ENCODE assay signal across 20 mouse cellular contexts in the genomic region with DNA sequence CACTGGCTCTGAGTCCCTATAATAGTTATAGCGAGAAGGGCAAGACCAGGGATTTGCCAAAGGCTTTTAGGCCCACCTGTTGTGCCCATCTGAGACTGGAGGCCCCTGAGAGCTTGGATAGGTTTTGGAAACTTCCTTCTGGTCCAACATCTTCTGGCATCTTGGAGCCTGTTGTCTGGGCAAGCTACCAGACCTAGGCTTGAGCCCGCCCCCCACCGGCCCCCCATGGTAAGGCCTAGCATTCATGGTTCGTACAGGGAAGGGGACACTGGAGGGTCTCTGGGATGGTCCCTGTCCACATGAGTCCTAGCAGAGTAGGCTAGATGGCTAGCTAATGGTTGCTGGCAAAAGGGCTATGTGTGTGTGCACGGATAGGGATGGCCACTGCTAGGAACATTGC. TPM values are rescaled to one million over a fixed set of nuclear protein-coding genes. Genes with fewer than 3 reads are reported as not detected.
DNase-seq lines count a peak whose midpoint lies in the region; ATAC-seq and TF ChIP-seq lines count a peak whose summit lies in the region.
"Had no signal": no experiment of that assay in that cellular context is flagged by ENCODE, and none has a peak within 500 bp of the region (broad histone marks: within the 10 kb centered on the region; RNA-seq: fewer than 3 reads in every experiment).

No protein-coding gene starts in this region.

- no peaks in the 10 kb centered on the region for H3K36me3 ChIP-seq in hindbrain, postnatal 0 days (ENCODE audit: insufficient read depth, low read length)
- no peaks in the 10 kb centered on the region for H3K36me3 ChIP-seq in hindbrain, embryonic 16.5 days (ENCODE audit: control insufficient read depth, insufficient read depth, low read length)
- H3K36me3 ChIP-seq in midbrain, embryonic 13.5 days: no peaks in the 10 kb centered on the region
- no peaks in the 10 kb centered on the region for H3K36me3 ChIP-seq in midbrain, postnatal 0 days (ENCODE audit: insufficient read depth, low read length)
- no peaks in the 10 kb centered on the region for H3K36me3 ChIP-seq in forebrain, embryonic 13.5 days (ENCODE audit: poor library complexity, severe bottlenecking)
- H3K36me3 ChIP-seq in limb, embryonic 15.5 days: no peaks in the 10 kb centered on the region
- H3K36me3 ChIP-seq: embryonic facial prominence, embryonic 12.5 days; heart, embryonic 10.5 days; stomach, embryonic 15.5 days had no signal

- no peaks in the 10 kb centered on the region for H3K9me3 ChIP-seq in hindbrain, postnatal 0 days (ENCODE audit: low read length)
- no peaks in the 10 kb centered on the region for H3K9me3 ChIP-seq in hindbrain, embryonic 16.5 days (ENCODE audit: control insufficient read depth, low read length)
- H3K9me3 ChIP-seq in midbrain, embryonic 13.5 days: no peaks in the 10 kb centered on the region
- no peaks in the 10 kb centered on the region for H3K9me3 ChIP-seq in midbrain, postnatal 0 days (ENCODE audit: low read length)
- H3K9me3 ChIP-seq in forebrain, embryonic 13.5 days (replicated peaks): no peaks in the 10 kb centered on the region
- no peaks in the 10 kb centered on the region for H3K9me3 ChIP-seq in limb, embryonic 15.5 days
- H3K9me3 ChIP-seq: embryonic facial prominence, embryonic 12.5 days; heart, embryonic 10.5 days; stomach, embryonic 15.5 days had no signal

- TF ChIP-seq POLR2A in cerebellum, adult 2 months (IDR thresholded peaks at IDR 0.05; ENCODE audit: borderline replicate concordance, insufficient read depth, low read length): no peak

- H3K4me3 ChIP-seq in hindbrain, postnatal 0 days (ENCODE audit: low read length): no peak overlapping the region
- no peak overlapping the region for H3K4me3 ChIP-seq in hindbrain, embryonic 16.5 days (ENCODE audit: low read length)
- no peak overlapping the region for H3K4me3 ChIP-seq in midbrain, embryonic 13.5 days (replicated peaks)
- H3K4me3 ChIP-seq in midbrain, postnatal 0 days (ENCODE audit: low read depth, low read length): no peak overlapping the region
- no peak overlapping the region for H3K4me3 ChIP-seq in forebrain, embryonic 13.5 days
- no peak overlapping the region for H3K4me3 ChIP-seq in limb, embryonic 15.5 days
- H3K4me3 ChIP-seq in cerebellum, adult 2 months (replicated peaks; ENCODE audit: insufficient read depth, low read depth, low read length): no peak overlapping the region
- H3K4me3 ChIP-seq: embryonic facial prominence, embryonic 12.5 days; heart, embryonic 10.5 days; stomach, embryonic 15.5 days had no signal

- peak overlapping the region; percentile 54; the same call in 1 of the 2 replicates for H3K27ac ChIP-seq in hindbrain, postnatal 0 days
- no peak overlapping the region for H3K27ac ChIP-seq in hindbrain, embryonic 16.5 days (ENCODE audit: low read depth, low read length)
- peak overlapping the region; percentile 30 for H3K27ac ChIP-seq in midbrain, embryonic 13.5 days
- no peak overlapping the region for H3K27ac ChIP-seq in midbrain, postnatal 0 days (ENCODE audit: low read depth, low read length)
- H3K27ac ChIP-seq in forebrain, embryonic 13.5 days: peak overlapping the region; percentile 75
- H3K27ac ChIP-seq in limb, embryonic 15.5 days: peak overlapping the region; percentile 47; the same call in 1 of the 2 replicates
- no peak overlapping the region for H3K27ac ChIP-seq in cerebellum, adult 2 months (ENCODE audit: insufficient read depth, low read length)
- H3K27ac ChIP-seq: embryonic facial prominence, embryonic 12.5 days; kidney, postnatal 0 days; stomach, embryonic 15.5 days had no signal

- TF ChIP-seq CTCF in hindbrain, postnatal 0 days (IDR thresholded peaks at IDR 0.05; ENCODE audit: low read depth): no peak
- no peak for TF ChIP-seq CTCF in midbrain, postnatal 0 days (IDR thresholded peaks at IDR 0.05)
- TF ChIP-seq CTCF in cerebellum, adult 2 months (IDR thresholded peaks at IDR 0.05; ENCODE audit: borderline replicate concordance, insufficient read depth, low read depth, low read length): no peak

- 55% methylated on average over 5 of the region's 5 CpGs for WGBS in hindbrain, postnatal 0 days
- 81% methylated on average over 5 of the region's 5 CpGs for WGBS in hindbrain, embryonic 16.5 days
- WGBS in midbrain, embryonic 13.5 days: 72% methylated on average over 5 of the region's 5 CpGs
- WGBS in midbrain, postnatal 0 days: 78% methylated on average over 5 of the region's 5 CpGs
- WGBS in forebrain, embryonic 13.5 days: 62% methylated on average over 5 of the region's 5 CpGs
- WGBS in limb, embryonic 15.5 days: 79% methylated on average over 5 of the region's 5 CpGs
- 39% methylated on average over 5 of the region's 5 CpGs for WGBS in cerebellum, adult 2 months

- no peak overlapping the region for H3K9ac ChIP-seq in hindbrain, postnatal 0 days (replicated peaks; ENCODE audit: low read length)
- no peak overlapping the region for H3K9ac ChIP-seq in hindbrain, embryonic 16.5 days (ENCODE audit: low read depth, low read length)
- no peak overlapping the region for H3K9ac ChIP-seq in midbrain, embryonic 13.5 days (replicated peaks)
- no peak overlapping the region for H3K9ac ChIP-seq in midbrain, postnatal 0 days (replicated peaks; ENCODE audit: low read length, poor library complexity, severe bottlenecking)
- H3K9ac ChIP-seq in forebrain, embryonic 13.5 days: no peak overlapping the region
- H3K9ac ChIP-seq in limb, embryonic 15.5 days: no peak overlapping the region
- H3K9ac ChIP-seq: embryonic facial prominence, embryonic 12.5 days; stomach, embryonic 15.5 days had no signal

- peaks cover 6% of the 10 kb centered on the region for H3K27me3 ChIP-seq in hindbrain, postnatal 0 days (ENCODE audit: insufficient read depth, low read length)
- H3K27me3 ChIP-seq in hindbrain, embryonic 16.5 days (replicated peaks; ENCODE audit: control insufficient read depth, insufficient read depth, low read length): peaks cover 17% of the 10 kb centered on the region
- peaks cover 76% of the 10 kb centered on the region for H3K27me3 ChIP-seq in midbrain, embryonic 13.5 days
- H3K27me3 ChIP-seq in midbrain, postnatal 0 days (ENCODE audit: insufficient read depth, low read length): peaks cover 16% of the 10 kb centered on the region
- H3K27me3 ChIP-seq in forebrain, embryonic 13.5 days: peaks cover 38% of the 10 kb centered on the region
- 0 out of 2 replicates have a peak, but pooled peaks cover 3% of the 10 kb centered on the region for H3K27me3 ChIP-seq in limb, embryonic 15.5 days
- H3K27me3 ChIP-seq in cerebellum, adult 2 months (ENCODE audit: control insufficient read depth, insufficient read depth, low read length): peaks cover 1% of the 10 kb centered on the region; the same call in 1 of the 2 replicates
- H3K27me3 ChIP-seq: stomach, embryonic 15.5 days had no signal

- no peak for DNase-seq in hindbrain, postnatal 0 days (ENCODE audit: low spot score)
- DNase-seq in midbrain, postnatal 0 days (ENCODE audit: low spot score): no peak
- no peak for DNase-seq in cerebellum, postnatal 14 days
- no peak for DNase-seq in cerebellum, adult 2 months
- DNase-seq: B cell, adult 2 months; cerebellum, adult 18-20 months; kidney, adult 11 months; lung, adult 2 months; thymus, adult 18-20 months; thymus, postnatal 4 days had no signal

- H3K4me2 ChIP-seq in hindbrain, postnatal 0 days (ENCODE audit: low read depth, low read length): no peak overlapping the region
- no peak overlapping the region for H3K4me2 ChIP-seq in hindbrain, embryonic 16.5 days (ENCODE audit: low read length)
- no peak overlapping the region for H3K4me2 ChIP-seq in midbrain, embryonic 13.5 days (replicated peaks)
- no peak overlapping the region for H3K4me2 ChIP-seq in midbrain, postnatal 0 days (ENCODE audit: low read depth, low read length, poor library complexity, severe bottlenecking)
- H3K4me2 ChIP-seq in forebrain, embryonic 13.5 days: peak overlapping the region; percentile 14; the same call in 1 of the 2 replicates
- H3K4me2 ChIP-seq in limb, embryonic 15.5 days: no peak overlapping the region
- H3K4me2 ChIP-seq: embryonic facial prominence, embryonic 12.5 days; liver, embryonic 11.5 days; stomach, embryonic 15.5 days had no signal

- no peak for ATAC-seq in hindbrain, postnatal 0 days
- ATAC-seq in hindbrain, embryonic 16.5 days: no peak
- ATAC-seq in midbrain, embryonic 13.5 days: no peak
- no peak for ATAC-seq in midbrain, postnatal 0 days (ENCODE audit: low FRiP score)
- no peak for ATAC-seq in forebrain, embryonic 13.5 days
- ATAC-seq in limb, embryonic 15.5 days (ENCODE audit: insufficient number of reproducible peaks, low FRiP score, low TSS enrichment, low read depth): no peak

- H3K4me1 ChIP-seq in hindbrain, postnatal 0 days (ENCODE audit: insufficient read depth, low read length): peaks cover 17% of the 10 kb centered on the region; the same call in 1 of the 2 replicates
- H3K4me1 ChIP-seq in hindbrain, embryonic 16.5 days (ENCODE audit: control insufficient read depth, insufficient read depth, low read depth, low read length): peaks cover 13% of the 10 kb centered on the region
- peaks cover 75% of the 10 kb centered on the region for H3K4me1 ChIP-seq in midbrain, embryonic 13.5 days (replicated peaks)
- peaks cover 3% of the 10 kb centered on the region; the same call in 1 of the 2 replicates for H3K4me1 ChIP-seq in midbrain, postnatal 0 days (ENCODE audit: insufficient read depth, low read length)
- peaks cover 96% of the 10 kb centered on the region for H3K4me1 ChIP-seq in forebrain, embryonic 13.5 days
- H3K4me1 ChIP-seq in limb, embryonic 15.5 days: peaks cover 83% of the 10 kb centered on the region
- no peaks in the 10 kb centered on the region; the same call in 1 of the 2 replicates for H3K4me1 ChIP-seq in cerebellum, adult 2 months (ENCODE audit: control insufficient read depth, insufficient read depth, low read length)

RNA-seq across cellular contexts. Expression of gene Fgfr3, which starts 22.8 kb away (rescaled TPM):
- total RNA-seq in hindbrain, postnatal 0 days (2014; rRNA removed): 147 and 148 TPM in 2 replicates
- polyA plus RNA-seq in hindbrain, postnatal 0 days (2015; fragmentation: Nextera tagmentation; extraction: Ambion mirVana): 43.5 and 52.1 TPM in 2 replicates
- polyA plus RNA-seq in hindbrain, embryonic 16.5 days (2015; fragmentation: Nextera tagmentation; extraction: Ambion mirVana): 45.9 and 48.2 TPM in 2 replicates
- polyA plus RNA-seq in midbrain, embryonic 13.5 days (2015; fragmentation: Nextera tagmentation; extraction: Ambion mirVana): 38.3 and 45.9 TPM in 2 replicates
- 71.3 and 81.6 TPM in 2 replicates for total RNA-seq in midbrain, postnatal 0 days (2014; rRNA removed)
- 24.5 and 28.1 TPM in 2 replicates for polyA plus RNA-seq in midbrain, postnatal 0 days (2015; fragmentation: Nextera tagmentation; extraction: Ambion mirVana)
- polyA plus RNA-seq in forebrain, embryonic 13.5 days (2015; fragmentation: Nextera tagmentation; extraction: Ambion mirVana): 59.5 and 81.3 TPM in 2 replicates
- 33.5 and 37.1 TPM in 2 replicates for polyA plus RNA-seq in limb, embryonic 15.5 days (2015; fragmentation: Nextera tagmentation; extraction: Ambion mirVana)
- polyA plus RNA-seq in cerebellum, adult 2 months (2012; rRNA removed): 128 and 147 TPM in 2 replicates
- total RNA-seq: neutrophil, adult 5-6 weeks had no signal

RNA-seq across cellular contexts. Expression of gene Tmem129, which starts 40.5 kb away (rescaled TPM):
- total RNA-seq in hindbrain, postnatal 0 days (2014; rRNA removed): 36.9 and 39.3 TPM in 2 replicates
- 22.0 and 23.6 TPM in 2 replicates for polyA plus RNA-seq in hindbrain, postnatal 0 days (2015; fragmentation: Nextera tagmentation; extraction: Ambion mirVana)
- polyA plus RNA-seq in hindbrain, embryonic 16.5 days (2015; fragmentation: Nextera tagmentation; extraction: Ambion mirVana): 32.5 and 35.3 TPM in 2 replicates
- 31.8 and 33.2 TPM in 2 replicates for polyA plus RNA-seq in midbrain, embryonic 13.5 days (2015; fragmentation: Nextera tagmentation; extraction: Ambion mirVana)
- 26.0 and 29.5 TPM in 2 replicates for total RNA-seq in midbrain, postnatal 0 days (2014; rRNA removed)
- polyA plus RNA-seq in midbrain, postnatal 0 days (2015; fragmentation: Nextera tagmentation; extraction: Ambion mirVana): 17.3 and 21.4 TPM in 2 replicates
- 33.0 and 37.8 TPM in 2 replicates for polyA plus RNA-seq in forebrain, embryonic 13.5 days (2015; fragmentation: Nextera tagmentation; extraction: Ambion mirVana)
- polyA plus RNA-seq in limb, embryonic 15.5 days (2015; fragmentation: Nextera tagmentation; extraction: Ambion mirVana): 45.8 and 49.7 TPM in 2 replicates
- polyA plus RNA-seq in cerebellum, adult 2 months (2012; rRNA removed): 50.1 and 50.2 TPM in 2 replicates

RNA-seq across cellular contexts. Expression of gene Tacc3, which starts 40.7 kb away (rescaled TPM):
- 19.2 and 30.0 TPM in 2 replicates for total RNA-seq in hindbrain, postnatal 0 days (2014; rRNA removed)
- polyA plus RNA-seq in hindbrain, postnatal 0 days (2015; fragmentation: Nextera tagmentation; extraction: Ambion mirVana): 39.0 and 49.1 TPM in 2 replicates
- 42.2 and 46.0 TPM in 2 replicates for polyA plus RNA-seq in hindbrain, embryonic 16.5 days (2015; fragmentation: Nextera tagmentation; extraction: Ambion mirVana)
- polyA plus RNA-seq in midbrain, embryonic 13.5 days (2015; fragmentation: Nextera tagmentation; extraction: Ambion mirVana): 84.6 and 88.0 TPM in 2 replicates
- 9.9 and 17.4 TPM in 2 replicates for total RNA-seq in midbrain, postnatal 0 days (2014; rRNA removed)
- 18.7 and 21.3 TPM in 2 replicates for polyA plus RNA-seq in midbrain, postnatal 0 days (2015; fragmentation: Nextera tagmentation; extraction: Ambion mirVana)
- polyA plus RNA-seq in forebrain, embryonic 13.5 days (2015; fragmentation: Nextera tagmentation; extraction: Ambion mirVana): 189 and 190 TPM in 2 replicates
- polyA plus RNA-seq in limb, embryonic 15.5 days (2015; fragmentation: Nextera tagmentation; extraction: Ambion mirVana): 150 and 151 TPM in 2 replicates
- 9.2 and 9.8 TPM in 2 replicates for polyA plus RNA-seq in cerebellum, adult 2 months (2012; rRNA removed)

RNA-seq across cellular contexts. Expression of gene Slbp, which starts 46.3 kb away (rescaled TPM):
- 66.0 and 67.4 TPM in 2 replicates for total RNA-seq in hindbrain, postnatal 0 days (2014; rRNA removed)
- polyA plus RNA-seq in hindbrain, postnatal 0 days (2015; fragmentation: Nextera tagmentation; extraction: Ambion mirVana): 128 and 132 TPM in 2 replicates
- polyA plus RNA-seq in hindbrain, embryonic 16.5 days (2015; fragmentation: Nextera tagmentation; extraction: Ambion mirVana): 128 and 133 TPM in 2 replicates
- 143 and 151 TPM in 2 replicates for polyA plus RNA-seq in midbrain, embryonic 13.5 days (2015; fragmentation: Nextera tagmentation; extraction: Ambion mirVana)
- total RNA-seq in midbrain, postnatal 0 days (2014; rRNA removed): 91.2 and 99.5 TPM in 2 replicates
- polyA plus RNA-seq in midbrain, postnatal 0 days (2015; fragmentation: Nextera tagmentation; extraction: Ambion mirVana): 119 and 126 TPM in 2 replicates
- 222 and 225 TPM in 2 replicates for polyA plus RNA-seq in forebrain, embryonic 13.5 days (2015; fragmentation: Nextera tagmentation; extraction: Ambion mirVana)
- 204 and 206 TPM in 2 replicates for polyA plus RNA-seq in limb, embryonic 15.5 days (2015; fragmentation: Nextera tagmentation; extraction: Ambion mirVana)
- polyA plus RNA-seq in cerebellum, adult 2 months (2012; rRNA removed): 39.4 and 41.8 TPM in 2 replicates

Comparison
In these comparisons a context has a peak if more than half of its experiments do, and no peak if none do; other contexts are left out.
1. H3K27ac ChIP-seq: peak in hindbrain, postnatal 0 days (single experiment), midbrain, embryonic 13.5 days (single experiment), forebrain, embryonic 13.5 days (single experiment) and limb, embryonic 15.5 days (single experiment); none in hindbrain, embryonic 16.5 days (single experiment), midbrain, postnatal 0 days (single experiment) and cerebellum, adult 2 months (single experiment).